Mouse (Mus musculus) liver, adult 2 months (tissue): ENCODE results near the gene Spata21. TPM values are rescaled to one million over a fixed set of nuclear protein-coding genes. Genes with fewer than 3 reads are reported as not detected.
A peak's percentile ranks its signal among the peaks of the same experiment; 100 is the strongest.

Experiments
- DNase-seq: peaks from one replicate; pipeline ENCODE4 v3.0.0-alpha.2; 2011; ENCODE audit warnings: low read depth, low spot score; ENCODE audit errors: extremely low read depth
- H3K27ac ChIP-seq: fragments of 200-500 bp; replicated peaks from 2 replicates; pipeline ENCODE4 v1.5.1; 2012; ENCODE audit warnings: low read depth, mild to moderate bottlenecking, control low read depth, inconsistent platforms, low read length; ENCODE audit not compliant: insufficient read depth
- H3K27me3 ChIP-seq: fragments of 200-500 bp; 2 replicates; pipeline ENCODE4 v1.6.1; 2012; ENCODE audit warnings: mild to moderate bottlenecking, moderate library complexity, low read length, inconsistent platforms; ENCODE audit not compliant: control insufficient read depth, insufficient read depth
- H3K36me3 ChIP-seq: fragments of 200-500 bp; 2 replicates; pipeline ENCODE4 v1.6.1; 2012; ENCODE audit warnings: low read length, inconsistent platforms; ENCODE audit not compliant: control insufficient read depth, insufficient read depth
- H3K4me1 ChIP-seq: fragments of 200-500 bp; 2 replicates; pipeline ENCODE4 v1.6.1; 2011; ENCODE audit warnings: low read length; ENCODE audit not compliant: control insufficient read depth, insufficient read depth
- H3K4me3 ChIP-seq: fragments of 200-500 bp; 2 replicates; pipeline ENCODE4 v1.5.1; 2011; ENCODE audit warnings: low read depth, mild to moderate bottlenecking, control low read depth, low read length, moderate library complexity; ENCODE audit not compliant: insufficient read depth
- H3K79me2 ChIP-seq: fragments of 200-500 bp; 2 replicates; pipeline ENCODE4 v1.6.1; 2012; ENCODE audit warnings: inconsistent platforms, mild to moderate bottlenecking, low read length, moderate library complexity; ENCODE audit not compliant: control insufficient read depth, insufficient read depth
- H3K9ac ChIP-seq: fragments of 200-500 bp; 2 replicates; pipeline ENCODE4 v1.6.1; 2012; ENCODE audit warnings: low read depth, mild to moderate bottlenecking, control low read depth, inconsistent platforms, low read length
- CTCF ChIP-seq: fragments of 200-500 bp; IDR thresholded peaks from 2 replicates; pipeline ENCODE4 v1.5.1; 2011; ENCODE audit warnings: low read depth, low read length, control low read depth
- POLR2A ChIP-seq: fragments of 200-500 bp; IDR thresholded peaks from 2 replicates; pipeline ENCODE4 v1.6.1; 2011; ENCODE audit warnings: low read length, control low read depth; ENCODE audit not compliant: insufficient read depth; ENCODE audit errors: extremely low read depth
- WGBS: fragments of 180-500 bp; shearing (Covaris S2); methylation state at CpG from one replicate; pipeline ENCODE4 v1.1.7; 2018; 5-methylcytosine and 5-hydroxymethylcytosine counted together
- polyA plus RNA-seq: library from polyadenylated mRNA; depleted of rRNA; stranded (reverse); fragments of >200 nt; gene quantifications from 2 replicates; pipeline ENCODE4 v1.2.3, GENCODE M21; 2012; rRNA removed
- total RNA-seq: library from RNA; depleted of rRNA; stranded (reverse); fragments of >200 nt; gene quantifications from 2 replicates; pipeline ENCODE4 v1.2.3, GENCODE M21; 2014; rRNA removed

Spata21 gene
- not detected in 2 replicates for total RNA-seq
- not detected in 2 replicates for polyA plus RNA-seq

- DNase-seq: no peak
- Histone ChIP-seq H3K4me1 (no peaks in the 10 kb centered on the region), H3K79me2 (no peaks in the 10 kb centered on the region), H3K36me3 (no peaks in the 10 kb centered on the region), H3K27me3 (no peaks in the 10 kb centered on the region), H3K9ac (no peak within 1 kb of the TSS), H3K4me3 (no peak within 1 kb of the TSS), H3K27ac (no peak within 1 kb of the TSS)
- TF ChIP-seq POLR2A: no peak
- TF ChIP-seq CTCF: no peak
- 89% methylated on average over 6 of the region's 6 CpGs for WGBS
These were observed at the start of gene Spata21 for GRCm38 (mm10) chr4:141088033-141088432. TSS of gene Spata21 (plus strand) at chr4:141088333.

GRCm38 (mm10) chr4:141041117-141041516 lies 47.0 kb upstream of the Spata21 start:
- H3K27ac ChIP-seq: no peak overlapping the region
- no peaks in the 10 kb centered on the region for H3K79me2 ChIP-seq
- H3K27me3 ChIP-seq: no peaks in the 10 kb centered on the region
- H3K4me1 ChIP-seq: no peaks in the 10 kb centered on the region
- H3K36me3 ChIP-seq: no peaks in the 10 kb centered on the region
- H3K4me3 ChIP-seq: no peak overlapping the region
- 67% methylated on average over 12 of the region's 12 CpGs for WGBS
- H3K9ac ChIP-seq: no peak overlapping the region
- no peak for TF ChIP-seq POLR2A
- no peak for TF ChIP-seq CTCF
- DNase-seq: no peak

GRCm38 (mm10) chr4:141044816-141045215 lies 43.3 kb upstream of the Spata21 start:
- peak; percentile 88 for TF ChIP-seq CTCF
- TF ChIP-seq POLR2A: no peak
- Histone ChIP-seq H3K9ac (no peak overlapping the region), H3K27ac (no peak overlapping the region), H3K27me3 (no peaks in the 10 kb centered on the region), H3K4me3 (no peak overlapping the region), H3K36me3 (no peaks in the 10 kb centered on the region), H3K4me1 (no peaks in the 10 kb centered on the region), H3K79me2 (no peaks in the 10 kb centered on the region)
- WGBS: 27% methylated on average over 8 of the region's 8 CpGs
- no peak for DNase-seq

GRCm38 (mm10) chr4:141048810-141049475 lies 39.2 kb upstream of the Spata21 start:
- DNase-seq: no peak
- H3K79me2 ChIP-seq: no peaks in the 10 kb centered on the region
- H3K4me1 ChIP-seq: no peaks in the 10 kb centered on the region
- no peak overlapping the region for H3K27ac ChIP-seq
- 94% methylated on average over 17 of the region's 17 CpGs for WGBS
- H3K27me3 ChIP-seq: no peaks in the 10 kb centered on the region
- no peak overlapping the region for H3K4me3 ChIP-seq
- TF ChIP-seq CTCF (no peak), POLR2A (no peak)
- no peaks in the 10 kb centered on the region for H3K36me3 ChIP-seq
- H3K9ac ChIP-seq: no peak overlapping the region

- H3K4me1 ChIP-seq: no peaks in the 10 kb centered on the region
- H3K79me2 ChIP-seq: no peaks in the 10 kb centered on the region
- TF ChIP-seq CTCF (no peak), POLR2A (no peak)
- H3K27ac ChIP-seq: no peak overlapping the region
- H3K9ac ChIP-seq: no peak overlapping the region
- DNase-seq: no peak
- no peaks in the 10 kb centered on the region for H3K27me3 ChIP-seq
- no peak overlapping the region for H3K4me3 ChIP-seq
- H3K36me3 ChIP-seq: no peaks in the 10 kb centered on the region
- 77% methylated on average over 4 of the region's 4 CpGs for WGBS
These were observed 38.7 kb upstream of the Spata21 start for GRCm38 (mm10) chr4:141049476-141049835.

GRCm38 (mm10) chr4:141052442-141052841 lies 35.7 kb upstream of the Spata21 start:
- DNase-seq: no peak
- Histone ChIP-seq H3K4me1 (no peaks in the 10 kb centered on the region), H3K27ac (no peak overlapping the region), H3K79me2 (no peaks in the 10 kb centered on the region), H3K9ac (no peak overlapping the region), H3K36me3 (no peaks in the 10 kb centered on the region), H3K27me3 (no peaks in the 10 kb centered on the region), H3K4me3 (no peak overlapping the region)
- no peak for TF ChIP-seq CTCF
- no peak for TF ChIP-seq POLR2A
- WGBS: 89% methylated on average over 12 of the region's 12 CpGs
